Mouse (Mus musculus): Measurements from ENCODE around the gene Sestd1.

DNA sequence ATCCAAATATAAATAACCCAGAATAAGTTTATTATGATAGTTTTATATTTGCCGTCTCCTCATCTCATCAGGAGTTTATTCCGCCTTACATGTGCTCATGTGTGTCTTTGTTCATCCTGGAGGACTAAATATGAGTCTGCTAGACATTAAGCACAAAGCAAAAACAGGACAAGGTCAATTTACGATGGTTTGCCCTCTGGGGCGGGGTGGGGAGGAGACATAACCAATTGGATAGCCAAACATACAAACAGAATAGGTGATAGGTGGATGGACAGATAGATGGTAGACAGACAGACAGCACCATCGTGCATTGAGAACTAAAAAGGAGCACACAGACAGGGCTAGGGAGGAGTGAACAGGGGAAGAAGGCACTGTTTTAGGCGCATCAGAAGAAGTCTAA, 106.6 kb downstream of the Sestd1 start:
- TF ChIP-seq POLR2A (IDR thresholded peaks at IDR 0.05; ENCODE audit: borderline replicate concordance, control insufficient read depth, low read depth, low read length) (no peak), CTCF (IDR thresholded peaks at IDR 0.05; ENCODE audit: control insufficient read depth, insufficient read depth, low read length) (no peak)
